Mouse (Mus musculus) WW6 (cell line): ENCODE measurements around the gene Fam13a.

Experiments
- DNase-seq: peaks from one replicate; pipeline ENCODE4 v3.0.0-alpha.2; 2013; ENCODE audit warnings: low read depth, low spot score

The Fam13a gene

GRCm38 (mm10) chr6:58999044-58999453 is 25.3 kb downstream of the Fam13a start:
- no peak for DNase-seq

- DNase-seq: no peak
Observed at GRCm38 (mm10) chr6:58998528-58998927, 25.8 kb downstream of the Fam13a start.

GRCm38 (mm10) chr6:58989149-58989548 is 35.2 kb downstream of the Fam13a start:
- DNase-seq: no peak

GRCm38 (mm10) chr6:58988706-58989105 is 35.6 kb downstream of the Fam13a start:
- no peak for DNase-seq

- no peak for DNase-seq
Observed at GRCm38 (mm10) chr6:58987166-58987565, 37.2 kb downstream of the Fam13a start.

- DNase-seq: no peak
Observed at GRCm38 (mm10) chr6:58985186-58985585, 39.2 kb downstream of the Fam13a start.

GRCm38 (mm10) chr6:58975249-58975648 is 49.1 kb downstream of the Fam13a start:
- no peak for DNase-seq

- no peak for DNase-seq
Observed at GRCm38 (mm10) chr6:58974428-58974827, 49.9 kb downstream of the Fam13a start.

- DNase-seq: no peak
Observed at GRCm38 (mm10) chr6:58972873-58973272, 51.5 kb downstream of the Fam13a start.

- DNase-seq: no peak
Observed at GRCm38 (mm10) chr6:58968272-58968671, 56.1 kb downstream of the Fam13a start.

- no peak for DNase-seq
Observed at GRCm38 (mm10) chr6:58965071-58965831, 59.1 kb downstream of the Fam13a start.

- no peak for DNase-seq
Observed at GRCm38 (mm10) chr6:58964565-58964964, 59.8 kb downstream of the Fam13a start.

- no peak for DNase-seq
Observed at GRCm38 (mm10) chr6:58964091-58964490, 60.3 kb downstream of the Fam13a start.

- DNase-seq: no peak
Observed at GRCm38 (mm10) chr6:58962691-58963090, 61.7 kb downstream of the Fam13a start.

GRCm38 (mm10) chr6:58960523-58960922 is 63.8 kb downstream of the Fam13a start:
- no peak for DNase-seq

GRCm38 (mm10) chr6:58951128-58951992 is 73.0 kb downstream of the Fam13a start:
- DNase-seq: no peak

- DNase-seq: no peak
Observed at GRCm38 (mm10) chr6:58950410-58950809, 73.9 kb downstream of the Fam13a start.

GRCm38 (mm10) chr6:58946840-58947239 is 77.5 kb downstream of the Fam13a start:
- no peak for DNase-seq

GRCm38 (mm10) chr6:58946246-58946645 is 78.1 kb downstream of the Fam13a start:
- DNase-seq: no peak

- no peak for DNase-seq
Observed at GRCm38 (mm10) chr6:58943958-58944357, 80.4 kb downstream of the Fam13a start.

- no peak for DNase-seq
Observed at GRCm38 (mm10) chr6:58942276-58942675, 82.1 kb downstream of the Fam13a start.

GRCm38 (mm10) chr6:58937726-58938125 is 86.6 kb downstream of the Fam13a start:
- no peak for DNase-seq

GRCm38 (mm10) chr6:58934144-58934543 is 90.2 kb downstream of the Fam13a start:
- no peak for DNase-seq
